8 mouse cellular contexts compared by ENCODE assay signal in the genomic region with DNA sequence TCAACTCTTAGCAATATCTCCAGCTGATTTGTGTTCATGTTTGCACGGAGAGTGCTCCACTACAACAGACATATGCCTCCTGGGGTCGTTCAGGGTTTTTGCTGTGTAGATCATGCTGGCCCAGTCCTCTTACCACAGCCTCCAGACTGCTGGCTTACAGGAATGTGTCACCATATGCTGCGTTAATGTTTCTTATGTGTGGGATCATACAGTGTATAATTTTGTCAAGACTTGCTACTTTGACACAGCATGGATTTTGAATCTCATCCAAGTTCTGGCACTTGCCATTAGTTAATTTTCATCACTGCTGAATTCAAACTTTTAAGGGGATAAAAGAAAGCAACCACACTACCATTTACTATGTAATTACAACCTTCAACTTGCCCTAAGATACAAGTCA. TPM values are rescaled to one million over a fixed set of nuclear protein-coding genes. Genes with fewer than 3 reads are reported as not detected.
DNase-seq lines count a peak whose midpoint lies in the region; ATAC-seq and TF ChIP-seq lines count a peak whose summit lies in the region.

No protein-coding gene starts in this region.

- no peak for ATAC-seq in CD4-positive, CD25-positive, alpha-beta regulatory T cell, adult 4 months
- ATAC-seq in lung, embryonic 14.5 days (ENCODE audit: insufficient read depth), result no peak
- no peak for ATAC-seq in stomach, embryonic 14.5 days (ENCODE audit: insufficient number of reproducible peaks, insufficient read depth, low FRiP score, low read depth)

- peaks cover 8% of the 10 kb centered on the region; the same call in 1 of the 2 replicates for H3K36me3 ChIP-seq in lung, embryonic 14.5 days (ENCODE audit: insufficient read depth)
- peaks cover 3% of the 10 kb centered on the region for H3K36me3 ChIP-seq in limb, embryonic 10.5 days
- peaks cover 3% of the 10 kb centered on the region; the same call in 1 of the 2 replicates for H3K36me3 ChIP-seq in stomach, embryonic 14.5 days (ENCODE audit: control insufficient read depth, insufficient read depth, low read length)

- peak overlapping the region; percentile 90 for H3K4me3 ChIP-seq in lung, embryonic 14.5 days (ENCODE audit: low read depth, low read length)
- peak overlapping the region; percentile 89 for H3K4me3 ChIP-seq in limb, embryonic 10.5 days
- H3K4me3 ChIP-seq in stomach, embryonic 14.5 days (ENCODE audit: low read depth, low read length), result peak overlapping the region; percentile 83

- H3K9me3 ChIP-seq in lung, embryonic 14.5 days (ENCODE audit: low read depth, low read length), result no peaks in the 10 kb centered on the region
- no peaks in the 10 kb centered on the region for H3K9me3 ChIP-seq in limb, embryonic 10.5 days (replicated peaks)
- H3K9me3 ChIP-seq in stomach, embryonic 14.5 days (ENCODE audit: control insufficient read depth, low read depth, low read length), result no peaks in the 10 kb centered on the region

- H3K9ac ChIP-seq in lung, embryonic 14.5 days, result peak overlapping the region; percentile 34; the same call in 1 of the 2 replicates
- no peak overlapping the region for H3K9ac ChIP-seq in stomach, embryonic 14.5 days (replicated peaks; ENCODE audit: low read depth, low read length)

- no peak overlapping the region for H3K27ac ChIP-seq in lung, embryonic 14.5 days (ENCODE audit: low read depth)
- 0 out of 2 replicates have a peak overlapping the region, but pooled peaks have one; percentile 93 for H3K27ac ChIP-seq in limb, embryonic 10.5 days
- no peak overlapping the region for H3K27ac ChIP-seq in stomach, embryonic 14.5 days (ENCODE audit: low read length)

- peak; percentile 16 for DNase-seq in CD4-positive, CD25-positive, alpha-beta regulatory T cell, adult 2 months (ENCODE audit: low read depth, low spot score)
- DNase-seq in lung, embryonic 14.5 days, result no peak
- no peak for DNase-seq in lung, postnatal 14 days
- no peak for DNase-seq in limb, embryonic 10.5 days (ENCODE audit: low spot score)
- DNase-seq in urinary bladder, postnatal 36 days (ENCODE audit: low spot score in 2 of 2), result no peak
- no peak for DNase-seq in gastrocnemius, postnatal 14 days

- 0 out of 2 replicates have a peak, but pooled peaks cover 10% of the 10 kb centered on the region for H3K4me1 ChIP-seq in lung, embryonic 14.5 days (ENCODE audit: insufficient read depth)
- H3K4me1 ChIP-seq in limb, embryonic 10.5 days, result peaks cover 11% of the 10 kb centered on the region
- peaks cover 4% of the 10 kb centered on the region for H3K4me1 ChIP-seq in stomach, embryonic 14.5 days (ENCODE audit: control insufficient read depth, insufficient read depth, low read length)

- 49% methylated on average over 3 of the region's 3 CpGs for WGBS in lung, embryonic 14.5 days
- WGBS in limb, embryonic 10.5 days, result 63% methylated on average over 3 of the region's 3 CpGs
- 48% methylated on average over 3 of the region's 3 CpGs for WGBS in stomach, embryonic 14.5 days

- TF ChIP-seq CTCF in lung, embryonic 14.5 days (IDR thresholded peaks at IDR 0.05; ENCODE audit: low read depth), result no peak

- peak overlapping the region; percentile 72 for H3K4me2 ChIP-seq in lung, embryonic 14.5 days
- H3K4me2 ChIP-seq in stomach, embryonic 14.5 days (replicated peaks; ENCODE audit: low read depth, low read length), result peak overlapping the region; percentile 21

- no peaks in the 10 kb centered on the region for H3K27me3 ChIP-seq in lung, embryonic 14.5 days (ENCODE audit: insufficient read depth, low read length)
- no peaks in the 10 kb centered on the region for H3K27me3 ChIP-seq in limb, embryonic 10.5 days (ENCODE audit: low read depth, poor library complexity, severe bottlenecking)
- no peaks in the 10 kb centered on the region for H3K27me3 ChIP-seq in stomach, embryonic 14.5 days (ENCODE audit: control insufficient read depth, insufficient read depth, low read length)

- intact Hi-C loops in gastrocnemius, postnatal 14 days (cut with DNase I; ENCODE audit: low total_unique reads), result no loop called here

RNA-seq across cellular contexts. Expression of a gene that starts 0.7 kb away (rescaled TPM):
- polyA plus RNA-seq in CD4-positive, CD25-positive, alpha-beta regulatory T cell, adult 4 months (2017; shearing (Covaris generic)), result 10 to 100 TPM; 16.0 to 18.3 TPM
- polyA plus RNA-seq in lung, embryonic 14.5 days (2014; fragmentation: Nextera tagmentation; extraction: Ambion mirVana), result 37.4 and 38.3 TPM in 2 replicates
- 22.8 and 31.1 TPM in 2 replicates for polyA plus RNA-seq in limb, embryonic 10.5 days (2016; fragmentation: Nextera tagmentation; extraction: Ambion mirVana)
- polyA plus RNA-seq in stomach, embryonic 14.5 days (2014; fragmentation: Nextera tagmentation; extraction: Ambion mirVana), result 42.1 and 45.1 TPM in 2 replicates
- total RNA-seq in gastrocnemius, postnatal 14 days (2021), result 10 to 100 TPM; 24.6 to 25.6 TPM

RNA-seq across cellular contexts. Expression of a gene that starts 12.1 kb away (rescaled TPM):
- under 1 TPM in 1 of 2 experiments, not detected in 1; 0.06 TPM for polyA plus RNA-seq in CD4-positive, CD25-positive, alpha-beta regulatory T cell, adult 4 months (2017; shearing (Covaris generic))
- 4.1 and 4.6 TPM in 2 replicates for polyA plus RNA-seq in lung, embryonic 14.5 days (2014; fragmentation: Nextera tagmentation; extraction: Ambion mirVana)
- polyA plus RNA-seq in limb, embryonic 10.5 days (2016; fragmentation: Nextera tagmentation; extraction: Ambion mirVana), result 3.6 and 5.6 TPM in 2 replicates
- polyA plus RNA-seq in stomach, embryonic 14.5 days (2014; fragmentation: Nextera tagmentation; extraction: Ambion mirVana), result 7.0 and 10.2 TPM in 2 replicates
- total RNA-seq in gastrocnemius, postnatal 14 days (2021), result under 1 TPM; 0.18 to 0.21 TPM
